Mouse (Mus musculus) CH12.LX (cell line): ENCODE data around the gene Krtap12-1. TPM values are rescaled to one million over a fixed set of nuclear protein-coding genes. Genes with fewer than 3 reads are reported as not detected.
"Not testable (repeated sequence)": the region's sequence is repeated elsewhere in the genome, so short reads cannot be mapped to it uniquely, and the experiment has no call there.

Source experiments
- DNase-seq: peaks from one replicate; pipeline ENCODE4 v3.0.0-alpha.2; 2013; ENCODE audit errors: extremely low read depth
- H3K27ac ChIP-seq: 2 replicates; pipeline ENCODE4 v1.5.1; 2012; ENCODE audit warnings: low read depth, mild to moderate bottlenecking, control low read depth, moderate library complexity; ENCODE audit not compliant: insufficient read depth
- H3K27me3 ChIP-seq: replicated peaks from 2 replicates; pipeline ENCODE3; 2012; ENCODE audit warnings: inconsistent platforms
- H3K36me3 ChIP-seq, 2 experiments: replicated peaks in 1 of 2; 2 replicates each; pipeline versions ENCODE3 to v1.6.1; 2012; ENCODE audit warnings: inconsistent platforms in 1 of 2, low read length in 1 of 2, mild to moderate bottlenecking in 1 of 2, mixed read lengths in 1 of 2, moderate library complexity in 1 of 2; ENCODE audit not compliant: control insufficient read depth in 1 of 2, insufficient read depth in 1 of 2
- H3K4me1 ChIP-seq, 2 experiments: 2 replicates each; pipeline ENCODE4 v1.6.1; 2012; ENCODE audit warnings: inconsistent platforms in 1 of 2, moderate library complexity in 1 of 2; ENCODE audit not compliant: insufficient read depth in 2 of 2, control insufficient read depth in 1 of 2
- H3K4me2 ChIP-seq: 2 replicates; pipeline ENCODE4 v1.6.1; 2012; ENCODE audit warnings: low read depth, mild to moderate bottlenecking, control low read depth; ENCODE audit not compliant: poor library complexity, insufficient read depth, severe bottlenecking
- H3K4me3 ChIP-seq, 3 experiments: fragments of 150-350 bp in 1 of 3; sonication (generic) in 1 of 3; replicated peaks in 1 of 3; 2 replicates each; pipeline versions ENCODE3 to v1.5.1; 2011 to 2012; ENCODE audit warnings: low read depth in 2 of 3, low read length in 2 of 3, mild to moderate bottlenecking in 2 of 3, moderate library complexity in 2 of 3, control low read depth in 1 of 3, improper control_type of control experiment in 1 of 3, inconsistent platforms in 1 of 3, mixed read lengths in 1 of 3; ENCODE audit not compliant: poor library complexity in 1 of 3
- H3K79me2 ChIP-seq: replicated peaks from 2 replicates; pipeline ENCODE4 v1.6.1; 2012; ENCODE audit warnings: mild to moderate bottlenecking, moderate library complexity; ENCODE audit not compliant: control insufficient read depth, poor library complexity, insufficient read depth, severe bottlenecking; ENCODE audit errors: extremely low read depth
- H3K9ac ChIP-seq: 2 replicates; pipeline ENCODE4 v1.6.1; 2012; ENCODE audit warnings: low read depth, mild to moderate bottlenecking, control low read depth, moderate library complexity; ENCODE audit not compliant: insufficient read depth
- H3K9me3 ChIP-seq: replicated peaks from 2 replicates; pipeline ENCODE3; 2012; ENCODE audit warnings: low read length, inconsistent platforms, mixed read lengths
- BHLHE40 ChIP-seq: IDR thresholded peaks from 2 replicates; pipeline ENCODE4 v1.6.1; 2011; ENCODE audit warnings: mild to moderate bottlenecking, low read depth, low read length, improper control_type of control experiment
- CTCF ChIP-seq, 2 experiments: IDR thresholded peaks in 1 of 2; conservative IDR thresholded peaks in 1 of 2; 2 replicates each; pipeline ENCODE4 v1.5.1; 2011 to 2012; ENCODE audit warnings: low read depth in 2 of 2, low read length in 2 of 2, improper control_type of control experiment in 1 of 2, inconsistent platforms in 1 of 2, mild to moderate bottlenecking in 1 of 2, moderate library complexity in 1 of 2
- E2F4 ChIP-seq: IDR thresholded peaks from 2 replicates; pipeline ENCODE4 v1.6.1; 2011; ENCODE audit warnings: low read depth, low read length, improper control_type of control experiment; ENCODE audit not compliant: insufficient replicate concordance
- EP300 ChIP-seq: IDR thresholded peaks from 2 replicates; pipeline ENCODE4 v1.6.1; 2011; ENCODE audit warnings: low read length, improper control_type of control experiment
- GABPA ChIP-seq: IDR thresholded peaks from 2 replicates; pipeline ENCODE4 v1.6.1; 2012; ENCODE audit warnings: low read depth, low read length, improper control_type of control experiment, inconsistent platforms; ENCODE audit not compliant: insufficient replicate concordance
- HCFC1 ChIP-seq: IDR thresholded peaks from 2 replicates; pipeline ENCODE4 v1.6.1; 2012; ENCODE audit warnings: low read depth, mild to moderate bottlenecking, inconsistent platforms, low read length, improper control_type of control experiment
- MAFK ChIP-seq: IDR thresholded peaks from 2 replicates; pipeline ENCODE4 v1.6.1; 2011; ENCODE audit warnings: low read length, improper control_type of control experiment; ENCODE audit not compliant: insufficient replicate concordance
- MAX ChIP-seq: IDR thresholded peaks from 2 replicates; pipeline ENCODE4 v1.6.1; 2011; ENCODE audit warnings: low read length, improper control_type of control experiment
- MXI1 ChIP-seq: IDR thresholded peaks from 2 replicates; pipeline ENCODE4 v1.6.1; 2011; ENCODE audit warnings: mild to moderate bottlenecking, low read depth, low read length, improper control_type of control experiment
- MYC ChIP-seq: IDR thresholded peaks from 2 replicates; pipeline ENCODE4 v1.6.1; 2011; ENCODE audit warnings: low read depth, mild to moderate bottlenecking, improper control_type of control experiment, low read length
- NRF1 ChIP-seq: IDR thresholded peaks from 2 replicates; pipeline ENCODE4 v1.6.1; 2014; ENCODE audit warnings: low read depth, mild to moderate bottlenecking, inconsistent platforms, low read length, improper control_type of control experiment, moderate library complexity
- POLR2A ChIP-seq: IDR thresholded peaks from 2 replicates; pipeline ENCODE4 v1.6.1; 2011; ENCODE audit warnings: low read depth, mild to moderate bottlenecking, improper control_type of control experiment, low read length
- SMC3 ChIP-seq: IDR thresholded peaks from 2 replicates; pipeline ENCODE4 v1.6.1; 2011; ENCODE audit warnings: low read depth, low read length, improper control_type of control experiment
- ZKSCAN1 ChIP-seq: IDR thresholded peaks from 2 replicates; pipeline ENCODE4 v1.6.1; 2012; ENCODE audit warnings: low read depth, inconsistent platforms, low read length, improper control_type of control experiment, borderline replicate concordance
- ZMIZ1 ChIP-seq: IDR thresholded peaks from 2 replicates; pipeline ENCODE4 v1.6.1; 2012; ENCODE audit warnings: low read depth, mild to moderate bottlenecking, inconsistent platforms, low read length, improper control_type of control experiment
- dilution Hi-C: fragments of 300-500 bp; cut with MboI; formaldehyde crosslinking; loops from 2 replicates; pipeline ENCODE4 v1.14.3; 2020; ENCODE audit warnings: low sequenced_read_pairs; ENCODE audit not compliant: extremely low pct_unique_long_range_greater_than_20kb, extremely low pct_ligation_motif_present
- in situ Hi-C: fragments of 300-500 bp; cut with MboI; formaldehyde crosslinking; loops from 3 replicates; pipeline ENCODE4 v1.14.3; 2019; ENCODE audit warnings: low sequenced_read_pairs, low pct_ligation_motif_present, low pct_unique_long_range_greater_than_20kb, mixed read lengths
- polyA plus RNA-seq: library from polyadenylated mRNA; unstranded; fragments of >175 nt; gene quantifications from 2 replicates; pipeline ENCODE4 v1.2.1, GENCODE M21; 2012; ENCODE audit warnings: low read depth; ENCODE audit not compliant: insufficient read length
- total RNA-seq, 2 experiments: library from RNA; depleted of rRNA; stranded (reverse); fragments of 300-350 nt in 1 of 2; fragments of >200 nt in 1 of 2; gene quantifications; 2 replicates each; pipeline ENCODE4 v1.2.3; 2012 to 2014

The Krtap12-1 gene
- total and polyA plus RNA-seq, 3 experiments = not detected

GRCm38 (mm10) chr10:77706326-77706725 lies 14.1 kb upstream of the Krtap12-1 start, which contains the start of gene Gm10272:
TSS of gene Gm10272 (plus strand) at chr10:77706626.
- TF ChIP-seq SMC3 = no peak
- Histone ChIP-seq H3K4me1 (no peaks in the 10 kb centered on the region), H3K4me3 (no peak within 1 kb of the TSS), H3K27me3 (peaks cover 74% of the 10 kb centered on the region), H3K36me3 (no peaks in the 10 kb centered on the region), H3K79me2 (no peaks in the 10 kb centered on the region), H3K27ac (no peak within 1 kb of the TSS), H3K9me3 (peaks cover 34% of the 10 kb centered on the region), H3K4me2 (no peak within 1 kb of the TSS), H3K9ac (no peak within 1 kb of the TSS)
- dilution Hi-C loops (no loop called here), in situ Hi-C loops (no loop called here)
- DNase-seq = no peak

GRCm38 (mm10) chr10:77709831-77710230 lies 10.6 kb upstream of the Krtap12-1 start:
- Histone ChIP-seq H3K4me1 (no peaks in the 10 kb centered on the region), H3K27me3 (peaks cover 63% of the 10 kb centered on the region), H3K79me2 (no peaks in the 10 kb centered on the region), H3K36me3 (no peaks in the 10 kb centered on the region), H3K27ac (no peak overlapping the region), H3K9me3 (peaks cover 22% of the 10 kb centered on the region), H3K4me3 (no peak overlapping the region), H3K9ac (no peak overlapping the region), H3K4me2 (no peak overlapping the region)
- no peak for DNase-seq
- TF ChIP-seq SMC3 (0 out of 2 replicates have a peak, but pooled peaks have one; percentile 8), MYC (no peak), CTCF (conservative IDR thresholded peaks at IDR 0.05 in 1 of 2, IDR thresholded peaks at IDR 0.05 in 1 of 2; ENCODE audit: low read depth in 2 of 2, low read length in 2 of 2) (peak in 1 of 2 experiments; percentile 35; a peak in 2 of 4 replicates), HCFC1 (no peak), ZKSCAN1 (no peak)
- in situ Hi-C loops (no loop called here), dilution Hi-C loops (no loop called here)

GRCm38 (mm10) chr10:77711157-77711556 lies 9.2 kb upstream of the Krtap12-1 start, which contains the start of gene Gm10024:
TSS of gene Gm10024 (plus strand) at chr10:77711457.
- DNase-seq, H3K36me3 ChIP-seq, H3K9ac ChIP-seq, H3K27ac ChIP-seq, dilution Hi-C loops, H3K79me2 ChIP-seq, in situ Hi-C loops, H3K4me3 ChIP-seq, H3K4me2 ChIP-seq, H3K4me1 ChIP-seq: not testable (repeated sequence)
- H3K9me3 ChIP-seq = peaks cover 20% of the 10 kb centered on the region
- peaks cover 57% of the 10 kb centered on the region for H3K27me3 ChIP-seq

GRCm38 (mm10) chr10:77713734-77714133 lies 6.7 kb upstream of the Krtap12-1 start:
- no peak for DNase-seq
- Histone ChIP-seq H3K36me3 (no peaks in the 10 kb centered on the region), H3K4me2 (no peak overlapping the region), H3K9ac (no peak overlapping the region), H3K27me3 (peaks cover 58% of the 10 kb centered on the region), H3K4me1 (no peaks in the 10 kb centered on the region), H3K27ac (no peak overlapping the region), H3K9me3 (peaks cover 13% of the 10 kb centered on the region), H3K79me2 (no peaks in the 10 kb centered on the region), H3K4me3 (no peak overlapping the region)
- in situ Hi-C loops (no loop called here), dilution Hi-C loops (no loop called here)
- TF ChIP-seq MAX (no peak), ZKSCAN1 (no peak), BHLHE40 (no peak), ZMIZ1 (no peak), GABPA (no peak), EP300 (no peak), E2F4 (no peak), MXI1 (no peak), MAFK (no peak), NRF1 (no peak), POLR2A (no peak)
